Mouse (Mus musculus): Measurements from ENCODE around the gene Dip2c. TPM values are rescaled to one million over a fixed set of nuclear protein-coding genes. Genes with fewer than 3 reads are reported as not detected.

Dip2c gene
- total and polyA plus RNA-seq, 3 experiments = 0.04 to 0.14 (median 0.08) TPM

DNA sequence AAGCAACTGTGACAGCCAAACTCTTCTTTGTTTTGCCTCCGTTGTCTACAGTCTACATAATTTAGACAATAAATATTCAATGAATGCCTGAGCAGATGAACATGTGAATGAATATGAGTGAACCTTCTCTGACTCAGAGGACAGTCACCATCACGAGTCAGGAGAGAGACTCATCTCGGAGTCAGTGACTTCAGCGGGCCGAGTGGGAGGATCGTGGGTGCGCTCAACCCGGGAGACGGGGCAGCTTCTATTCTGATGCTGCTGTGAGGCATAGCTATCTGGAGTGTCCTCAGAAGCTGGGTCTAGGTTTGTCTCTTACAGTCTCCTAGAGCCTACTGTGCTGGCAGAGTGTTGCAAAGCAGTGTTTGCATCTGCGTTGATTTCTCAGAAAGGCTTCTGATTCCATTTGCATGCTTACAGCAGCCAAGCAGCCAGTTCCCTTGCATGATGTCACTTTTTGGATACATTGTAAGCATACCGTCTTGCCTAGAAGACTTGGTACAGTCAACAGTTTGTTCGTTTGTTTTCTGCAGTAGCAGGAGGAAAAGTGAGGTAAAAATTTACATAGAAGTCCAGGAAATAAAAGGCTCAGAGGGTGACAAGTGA, 36.6 kb upstream of the Dip2c start:
- Histone ChIP-seq H3K36me3 (replicated peaks in 1 of 2; ENCODE audit: control insufficient read depth in 1 of 2, insufficient read depth in 1 of 2, low read length in 1 of 2) (no peaks in the 10 kb centered on the region), H3K27me3 (replicated peaks) (no peaks in the 10 kb centered on the region), H3K4me2 (ENCODE audit: insufficient read depth, low read depth, poor library complexity, severe bottlenecking) (no peak overlapping the region), H3K4me3 (replicated peaks in 1 of 3; ENCODE audit: low read depth in 2 of 3, low read length in 2 of 3, poor library complexity in 1 of 3) (no peak overlapping the region), H3K4me1 (ENCODE audit: control insufficient read depth in 1 of 2, insufficient read depth in 2 of 2) (no peaks in the 10 kb centered on the region), H3K9me3 (replicated peaks; ENCODE audit: low read length) (no peaks in the 10 kb centered on the region), H3K79me2 (replicated peaks; ENCODE audit: control insufficient read depth, extremely low read depth, insufficient read depth, poor library complexity, severe bottlenecking) (no peaks in the 10 kb centered on the region), H3K27ac (ENCODE audit: insufficient read depth, low read depth) (no peak overlapping the region), H3K9ac (ENCODE audit: insufficient read depth, low read depth) (no peak overlapping the region)
- dilution Hi-C loops (cut with MboI; ENCODE audit: extremely low pct_ligation_motif_present, extremely low pct_unique_long_range_greater_than_20kb, low sequenced_read_pairs) (no loop called here), in situ Hi-C loops (cut with MboI; ENCODE audit: low pct_ligation_motif_present, low pct_unique_long_range_greater_than_20kb, low sequenced_read_pairs) (no loop called here)
- no peak for TF ChIP-seq HCFC1 (IDR thresholded peaks at IDR 0.05; ENCODE audit: low read depth, low read length)
- TF ChIP-seq IRF4 (IDR thresholded peaks at IDR 0.05; ENCODE audit: low read depth, low read length) = no peak
- TF ChIP-seq POLR2AphosphoS2 (IDR thresholded peaks at IDR 0.05; ENCODE audit: low read depth, low read length) = no peak
- no peak for TF ChIP-seq USF2 (conservative IDR thresholded peaks at IDR 0.05; ENCODE audit: low read depth, low read length)
- TF ChIP-seq MYC (IDR thresholded peaks at IDR 0.05; ENCODE audit: low read depth, low read length) = no peak
- no peak for TF ChIP-seq RCOR1 (conservative IDR thresholded peaks at IDR 0.05; ENCODE audit: low read depth, low read length)
- no peak for TF ChIP-seq MAZ (IDR thresholded peaks at IDR 0.05; ENCODE audit: low read depth, low read length)
- no peak for TF ChIP-seq SMC3 (IDR thresholded peaks at IDR 0.05; ENCODE audit: low read depth, low read length)
- no peak for TF ChIP-seq MXI1 (IDR thresholded peaks at IDR 0.05; ENCODE audit: low read depth, low read length)
- no peak for TF ChIP-seq ZMIZ1 (IDR thresholded peaks at IDR 0.05; ENCODE audit: low read depth, low read length)
- TF ChIP-seq KAT2A (IDR thresholded peaks at IDR 0.05; ENCODE audit: insufficient replicate concordance, low read length) = no peak
- DNase-seq (ENCODE audit: extremely low read depth) = no peak

DNA sequence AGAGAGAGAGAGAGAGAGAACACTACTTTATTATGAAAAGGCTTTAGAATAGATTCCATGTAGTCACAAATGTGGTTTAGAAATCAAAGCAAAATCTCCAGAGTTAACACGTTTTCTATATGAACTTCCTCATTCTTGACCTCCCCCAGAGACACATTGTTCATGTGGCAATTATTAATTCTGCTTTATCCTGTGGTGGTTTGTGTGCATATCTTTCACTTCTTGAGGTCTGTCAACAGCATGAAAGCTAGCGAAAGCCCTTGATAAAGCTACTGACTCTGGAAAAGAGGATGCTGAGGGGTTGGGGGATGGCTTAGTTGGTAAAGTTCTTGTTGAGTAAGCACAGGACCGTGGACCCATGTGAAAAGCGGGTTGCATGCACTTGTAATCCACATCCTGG, 14.6 kb upstream of the Dip2c start:
- Histone ChIP-seq H3K79me2 (replicated peaks; ENCODE audit: control insufficient read depth, extremely low read depth, insufficient read depth, poor library complexity, severe bottlenecking) (no peaks in the 10 kb centered on the region), H3K4me1 (ENCODE audit: control insufficient read depth in 1 of 2, insufficient read depth in 2 of 2) (no peaks in the 10 kb centered on the region), H3K4me3 (replicated peaks in 1 of 3; ENCODE audit: low read depth in 2 of 3, low read length in 2 of 3, poor library complexity in 1 of 3) (no peak overlapping the region), H3K9me3 (replicated peaks; ENCODE audit: low read length) (no peaks in the 10 kb centered on the region), H3K9ac (ENCODE audit: insufficient read depth, low read depth) (no peak overlapping the region), H3K27me3 (replicated peaks) (no peaks in the 10 kb centered on the region), H3K4me2 (ENCODE audit: insufficient read depth, low read depth, poor library complexity, severe bottlenecking) (no peak overlapping the region), H3K27ac (ENCODE audit: insufficient read depth, low read depth) (no peak overlapping the region), H3K36me3 (replicated peaks in 1 of 2; ENCODE audit: control insufficient read depth in 1 of 2, insufficient read depth in 1 of 2, low read length in 1 of 2) (no peaks in the 10 kb centered on the region)
- dilution Hi-C loops (cut with MboI; ENCODE audit: extremely low pct_ligation_motif_present, extremely low pct_unique_long_range_greater_than_20kb, low sequenced_read_pairs) (no loop called here), in situ Hi-C loops (cut with MboI; ENCODE audit: low pct_ligation_motif_present, low pct_unique_long_range_greater_than_20kb, low sequenced_read_pairs) (no loop called here)
- DNase-seq (ENCODE audit: extremely low read depth) = no peak
- no peak for TF ChIP-seq MYC (IDR thresholded peaks at IDR 0.05; ENCODE audit: low read depth, low read length)
- no peak for TF ChIP-seq USF2 (conservative IDR thresholded peaks at IDR 0.05; ENCODE audit: low read depth, low read length)
- TF ChIP-seq USF1 (IDR thresholded peaks at IDR 0.05; ENCODE audit: low read depth, low read length) = no peak
- TF ChIP-seq IRF4 (IDR thresholded peaks at IDR 0.05; ENCODE audit: low read depth, low read length) = no peak
- TF ChIP-seq CHD1 (IDR thresholded peaks at IDR 0.05; ENCODE audit: low read depth, low read length) = no peak
- TF ChIP-seq ETS1 (conservative IDR thresholded peaks at IDR 0.05; ENCODE audit: low read depth, low read length) = no peak
- no peak for TF ChIP-seq POLR2A (IDR thresholded peaks at IDR 0.05; ENCODE audit: low read depth, low read length)
- TF ChIP-seq PAX5 (IDR thresholded peaks at IDR 0.05; ENCODE audit: low read length) = no peak
- no peak for TF ChIP-seq MXI1 (IDR thresholded peaks at IDR 0.05; ENCODE audit: low read depth, low read length)
- TF ChIP-seq RAD21 (IDR thresholded peaks at IDR 0.05; ENCODE audit: low read depth, low read length) = no peak
- no peak for TF ChIP-seq NELFE (IDR thresholded peaks at IDR 0.05; ENCODE audit: low read depth, low read length)
- no peak for TF ChIP-seq GABPA (IDR thresholded peaks at IDR 0.05; ENCODE audit: insufficient replicate concordance, low read depth, low read length)
